Mouse (Mus musculus) liver, adult 2 months (tissue): ENCODE data around the gene Prr30.
"Not testable (repeated sequence)": the region's sequence is repeated elsewhere in the genome, so short reads cannot be mapped to it uniquely, and the experiment has no call there.

Source experiments
- CTCF ChIP-seq: fragments of 200-500 bp; IDR thresholded peaks from 2 replicates; pipeline ENCODE4 v1.5.1; 2011; ENCODE audit warnings: low read depth, low read length, control low read depth
- POLR2A ChIP-seq: fragments of 200-500 bp; IDR thresholded peaks from 2 replicates; pipeline ENCODE4 v1.6.1; 2011; ENCODE audit warnings: low read length, control low read depth; ENCODE audit not compliant: insufficient read depth; ENCODE audit errors: extremely low read depth

DNA sequence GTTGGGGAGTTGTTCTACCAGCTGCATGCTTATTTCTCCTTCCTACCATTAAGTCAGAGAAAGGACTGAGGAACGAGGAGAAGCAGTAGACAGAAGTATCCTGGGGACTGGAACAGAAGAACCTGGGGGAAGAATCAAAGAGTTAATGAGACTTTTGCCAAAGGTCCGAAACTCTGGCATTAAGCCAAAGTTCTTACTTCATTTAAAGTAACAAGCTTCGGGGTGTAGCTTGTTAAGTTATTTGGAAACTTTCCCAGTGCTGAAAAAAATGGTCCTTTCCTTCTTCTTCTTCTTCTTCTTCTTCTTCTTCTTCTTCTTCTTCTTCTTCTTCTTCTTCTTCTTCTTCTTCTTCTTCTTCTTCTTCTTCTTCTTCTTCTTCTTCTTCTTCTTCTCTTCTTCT, 44.3 kb upstream of the Prr30 start:
- not testable (repeated sequence) for TF ChIP-seq POLR2A, CTCF
